Mouse (Mus musculus) stomach, embryonic 15.5 days (tissue): Measurements from ENCODE around the gene Parg. TPM values are rescaled to one million over a fixed set of nuclear protein-coding genes. Genes with fewer than 3 reads are reported as not detected.
A peak's percentile ranks its signal among the peaks of the same experiment; 100 is the strongest.
"Not testable (repeated sequence)": the region's sequence is repeated elsewhere in the genome, so short reads cannot be mapped to it uniquely, and the experiment has no call there.

Source experiments
- ATAC-seq: fragments of 200-750 bp; cut with Nextera tagmentation; 2 replicates; pipeline ENCODE4 v1.8.0; 2017; ENCODE audit warnings: low read depth, moderate number of reproducible peaks, moderate TSS enrichment; ENCODE audit not compliant: insufficient read depth, low FRiP score
- H3K27ac ChIP-seq: fragments of 300-500 bp; sonication (generic); 2 replicates; pipeline ENCODE4 v1.5.1; 2015; ENCODE audit warnings: mild to moderate bottlenecking, inconsistent platforms
- H3K27me3 ChIP-seq: fragments of 300-500 bp; sonication (generic); replicated peaks from 2 replicates; pipeline ENCODE4 v1.6.1; 2015; ENCODE audit warnings: inconsistent platforms
- H3K36me3 ChIP-seq: fragments of 300-500 bp; sonication (generic); 2 replicates; pipeline ENCODE4 v1.6.1; 2015; ENCODE audit warnings: inconsistent platforms
- H3K4me1 ChIP-seq: fragments of 300-500 bp; sonication (generic); 2 replicates; pipeline ENCODE4 v1.6.1; 2015; ENCODE audit warnings: inconsistent platforms
- H3K4me2 ChIP-seq: fragments of 300-500 bp; sonication (generic); 2 replicates; pipeline ENCODE4 v1.6.1; 2015; ENCODE audit warnings: mild to moderate bottlenecking, inconsistent platforms
- H3K4me3 ChIP-seq: fragments of 300-500 bp; sonication (generic); replicated peaks from 2 replicates; pipeline ENCODE4 v1.5.1; 2015; ENCODE audit warnings: inconsistent platforms
- H3K9ac ChIP-seq: fragments of 300-500 bp; sonication (generic); 2 replicates; pipeline ENCODE4 v1.6.1; 2015; ENCODE audit warnings: inconsistent platforms
- H3K9me3 ChIP-seq: fragments of 300-500 bp; sonication (generic); 2 replicates; pipeline ENCODE4 v1.6.1; 2016; ENCODE audit warnings: inconsistent platforms
- WGBS: fragments of 180-500 bp; shearing (Covaris S2); methylation state at CpG from one replicate; pipeline ENCODE4 v1.1.7; 2015; 5-methylcytosine and 5-hydroxymethylcytosine counted together
- polyA plus RNA-seq: library from polyadenylated mRNA; unstranded; fragments of >200 nt; fragmentation: Nextera tagmentation; extraction: Ambion mirVana; gene quantifications from 2 replicates; pipeline ENCODE4 v1.2.1, GENCODE M21; 2015

Gene Parg
- polyA plus RNA-seq, 1 experiment from 2014 or later, result 41.6 TPM

- ATAC-seq, result no peak
- Histone ChIP-seq H3K27me3 (no peaks in the 10 kb centered on the region), H3K4me1 (peaks cover 23% of the 10 kb centered on the region), H3K4me2 (peak overlapping the region; percentile 81), H3K4me3 (no peak overlapping the region; the same call in 1 of the 2 replicates), H3K9me3 (no peaks in the 10 kb centered on the region), H3K27ac (peak overlapping the region; percentile 89), H3K9ac (no peak overlapping the region), H3K36me3 (no peaks in the 10 kb centered on the region)
- WGBS, result 54% methylated on average over 8 of the region's 8 CpGs
These were observed 37.3 kb upstream of the Parg start for GRCm38 (mm10) chr14:32164173-32165051.

DNA sequence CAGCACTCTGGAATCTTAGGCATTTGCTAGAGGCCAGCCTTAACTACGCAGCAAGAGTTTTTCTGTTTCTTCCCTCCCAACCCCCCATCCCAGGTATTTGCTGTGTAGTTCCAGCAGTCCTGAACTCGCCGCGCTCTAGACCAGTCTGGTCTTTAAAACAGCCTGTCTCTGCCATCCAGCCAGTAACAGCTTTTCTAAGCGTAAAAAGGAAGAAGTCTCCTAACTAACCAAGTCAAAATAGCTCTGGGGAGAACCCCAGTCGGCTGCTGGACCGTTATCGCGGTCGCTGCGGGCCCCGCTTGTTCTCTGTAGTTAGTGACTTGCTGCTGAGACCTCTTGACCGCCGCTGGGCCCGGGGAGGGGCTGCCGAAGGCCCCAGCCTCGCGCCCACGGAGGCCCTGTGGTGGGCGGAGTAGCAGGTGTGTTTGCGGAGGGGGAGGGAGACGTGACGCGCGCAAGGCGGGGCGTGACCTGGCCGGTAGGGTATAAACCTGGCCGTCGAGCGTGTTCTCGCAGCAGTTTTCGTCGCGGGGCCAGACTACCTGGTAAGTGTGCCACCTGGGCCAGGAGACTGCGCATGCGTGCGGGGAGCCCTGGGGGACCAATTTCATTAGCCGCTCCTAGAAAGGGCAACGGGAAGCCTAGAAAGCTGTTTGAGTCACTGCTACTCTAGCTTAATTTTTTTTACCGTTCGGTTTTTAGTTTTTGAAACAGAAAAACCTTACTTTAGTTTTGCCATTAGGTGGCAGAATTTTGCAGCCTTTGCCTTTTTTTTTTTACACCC is 36.3 kb upstream of the Parg start:
- H3K4me3 ChIP-seq, result peak overlapping the region; percentile 46
- H3K9me3 ChIP-seq, result no peaks in the 10 kb centered on the region
- peak overlapping the region; percentile 89 for H3K27ac ChIP-seq
- peaks cover 23% of the 10 kb centered on the region for H3K4me1 ChIP-seq
- no peak overlapping the region for H3K9ac ChIP-seq
- under 1% methylated on average over 42 of the region's 42 CpGs for WGBS
- ATAC-seq, result peak; percentile 83
- no peaks in the 10 kb centered on the region for H3K27me3 ChIP-seq
- H3K4me2 ChIP-seq, result peak overlapping the region; percentile 81
- no peaks in the 10 kb centered on the region for H3K36me3 ChIP-seq

DNA sequence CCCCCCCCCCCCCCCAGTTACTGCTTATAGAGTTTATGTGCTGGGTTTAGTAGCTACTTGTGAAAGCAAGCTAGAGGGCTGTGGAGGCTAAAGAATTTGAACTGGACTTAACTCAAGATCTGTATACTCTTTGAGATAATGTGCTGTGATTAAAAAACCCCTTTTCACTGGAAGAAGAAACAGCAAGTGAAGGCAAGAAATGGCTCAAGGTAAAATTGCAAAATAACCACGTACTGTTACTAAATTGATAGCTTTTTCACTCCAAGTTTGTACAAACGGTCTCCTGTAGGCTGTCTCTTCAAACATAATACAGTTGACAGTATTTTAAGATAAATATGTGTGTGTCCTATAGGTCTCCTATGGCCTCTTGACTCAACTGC is 35.7 kb upstream of the Parg start:
- Histone ChIP-seq H3K4me2 (peak overlapping the region; percentile 81), H3K27me3 (no peaks in the 10 kb centered on the region), H3K27ac (no peak overlapping the region; the same call in 1 of the 2 replicates), H3K4me1 (peaks cover 18% of the 10 kb centered on the region; the same call in 1 of the 2 replicates), H3K4me3 (peak overlapping the region; percentile 46), H3K9ac (no peak overlapping the region), H3K9me3 (no peaks in the 10 kb centered on the region), H3K36me3 (no peaks in the 10 kb centered on the region)
- 43% methylated on average over 2 of the region's 2 CpGs for WGBS
- no peak for ATAC-seq

DNA sequence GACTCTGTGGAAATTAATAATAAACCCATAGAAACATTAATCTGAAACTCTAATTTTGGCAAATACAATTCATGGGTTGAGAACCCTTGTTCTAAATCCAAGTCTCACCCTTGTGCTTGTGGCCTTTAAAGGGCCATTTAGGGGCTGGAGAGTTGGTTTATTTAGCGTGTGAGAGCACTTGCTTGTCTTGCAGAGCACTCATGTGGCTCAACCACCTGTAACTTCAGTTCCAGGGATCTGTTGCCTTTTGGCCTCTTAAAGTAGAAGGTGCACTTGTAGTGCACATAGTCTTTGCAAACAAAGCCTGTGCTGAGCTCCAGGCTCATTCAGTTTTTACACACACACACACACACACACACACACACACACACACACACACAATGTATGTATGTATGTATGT is 34.9 kb upstream of the Parg start:
- Histone ChIP-seq H3K9ac (no peak overlapping the region), H3K4me2 (peak overlapping the region; percentile 81; the same call in 1 of the 2 replicates), H3K4me3 (peak overlapping the region; percentile 46), H3K36me3 (no peaks in the 10 kb centered on the region), H3K27me3 (no peaks in the 10 kb centered on the region), H3K4me1 (peaks cover 16% of the 10 kb centered on the region; the same call in 1 of the 2 replicates), H3K27ac (no peak overlapping the region), H3K9me3 (no peaks in the 10 kb centered on the region)
- WGBS, result 63% methylated on average over 1 of the region's 1 CpGs
- no peak for ATAC-seq

GRCm38 (mm10) chr14:32167326-32167725 is 34.4 kb upstream of the Parg start:
- no peak for ATAC-seq
- no peak overlapping the region for H3K27ac ChIP-seq
- 72% methylated on average over 5 of the region's 5 CpGs for WGBS
- H3K9me3 ChIP-seq, result no peaks in the 10 kb centered on the region
- peaks cover 16% of the 10 kb centered on the region; the same call in 1 of the 2 replicates for H3K4me1 ChIP-seq
- H3K9ac ChIP-seq, result no peak overlapping the region
- no peaks in the 10 kb centered on the region for H3K27me3 ChIP-seq
- H3K4me3 ChIP-seq, result peak overlapping the region; percentile 46
- H3K36me3 ChIP-seq, result no peaks in the 10 kb centered on the region
- H3K4me2 ChIP-seq, result peak overlapping the region; percentile 81

DNA sequence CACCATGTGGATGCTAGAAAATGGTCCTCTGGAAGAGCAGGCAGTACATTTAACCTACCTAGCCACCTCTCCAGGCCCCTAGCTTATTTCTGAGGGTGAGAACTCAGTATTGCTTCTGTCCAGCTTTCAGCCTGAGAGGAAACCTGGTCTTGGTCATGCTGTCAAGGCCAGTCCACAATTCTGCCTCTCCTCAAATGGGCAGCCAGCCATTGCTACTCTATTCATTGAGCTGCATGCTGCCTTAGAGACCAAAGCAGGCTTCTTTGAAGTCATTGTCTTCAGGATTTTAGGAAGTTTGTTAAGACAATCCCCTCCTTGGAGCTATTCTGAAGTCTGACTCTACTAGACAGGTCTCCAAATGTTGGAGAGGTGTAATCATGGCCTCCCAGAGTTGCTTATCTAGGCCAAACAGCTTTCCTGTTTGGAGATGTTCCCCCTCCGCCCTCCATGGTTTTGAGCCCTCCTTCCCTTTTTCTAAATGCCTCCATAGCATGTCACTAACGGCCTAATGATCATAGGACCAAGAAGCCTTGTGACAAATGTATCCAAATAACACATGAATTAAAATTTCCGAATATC is 33.0 kb upstream of the Parg start:
- no peak overlapping the region for H3K9ac ChIP-seq
- peak; percentile 75 for ATAC-seq
- H3K4me2 ChIP-seq, result 0 out of 2 replicates have a peak overlapping the region, but pooled peaks have one; percentile 9
- H3K27ac ChIP-seq, result peak overlapping the region; percentile 28; the same call in 1 of the 2 replicates
- no peaks in the 10 kb centered on the region for H3K27me3 ChIP-seq
- H3K36me3 ChIP-seq, result peaks cover 7% of the 10 kb centered on the region; the same call in 1 of the 2 replicates
- 75% methylated on average over 3 of the region's 3 CpGs for WGBS
- no peak overlapping the region for H3K4me3 ChIP-seq
- peaks cover 10% of the 10 kb centered on the region; the same call in 1 of the 2 replicates for H3K4me1 ChIP-seq
- H3K9me3 ChIP-seq, result no peaks in the 10 kb centered on the region

GRCm38 (mm10) chr14:32170137-32170536 is 31.6 kb upstream of the Parg start:
- no peak for ATAC-seq
- H3K27ac ChIP-seq, result no peak overlapping the region
- H3K9me3 ChIP-seq, result no peaks in the 10 kb centered on the region
- H3K4me1 ChIP-seq, result peaks cover 6% of the 10 kb centered on the region; the same call in 1 of the 2 replicates
- no peak overlapping the region for H3K4me3 ChIP-seq
- no peak overlapping the region for H3K9ac ChIP-seq
- H3K36me3 ChIP-seq, result peaks cover 11% of the 10 kb centered on the region; the same call in 1 of the 2 replicates
- no peak overlapping the region for H3K4me2 ChIP-seq
- 90% methylated on average over 4 of the region's 4 CpGs for WGBS
- no peaks in the 10 kb centered on the region for H3K27me3 ChIP-seq

GRCm38 (mm10) chr14:32175310-32175709 is 26.4 kb upstream of the Parg start:
- H3K9me3 ChIP-seq, result no peaks in the 10 kb centered on the region
- no peak overlapping the region for H3K4me2 ChIP-seq
- H3K4me3 ChIP-seq, result no peak overlapping the region
- H3K9ac ChIP-seq, result no peak overlapping the region
- H3K27ac ChIP-seq, result no peak overlapping the region
- ATAC-seq, result no peak
- 84% methylated on average over 2 of the region's 2 CpGs for WGBS
- H3K36me3 ChIP-seq, result peaks cover 22% of the 10 kb centered on the region
- no peaks in the 10 kb centered on the region for H3K4me1 ChIP-seq
- H3K27me3 ChIP-seq, result no peaks in the 10 kb centered on the region

- not testable (repeated sequence) for H3K4me3 ChIP-seq, H3K27ac ChIP-seq, H3K27me3 ChIP-seq, H3K4me2 ChIP-seq, H3K9me3 ChIP-seq, ATAC-seq, H3K4me1 ChIP-seq, H3K9ac ChIP-seq
- H3K36me3 ChIP-seq, result peaks cover 26% of the 10 kb centered on the region
- 87% methylated on average over 5 of the region's 5 CpGs for WGBS
These were observed 25.2 kb upstream of the Parg start for GRCm38 (mm10) chr14:32176590-32176989.

DNA sequence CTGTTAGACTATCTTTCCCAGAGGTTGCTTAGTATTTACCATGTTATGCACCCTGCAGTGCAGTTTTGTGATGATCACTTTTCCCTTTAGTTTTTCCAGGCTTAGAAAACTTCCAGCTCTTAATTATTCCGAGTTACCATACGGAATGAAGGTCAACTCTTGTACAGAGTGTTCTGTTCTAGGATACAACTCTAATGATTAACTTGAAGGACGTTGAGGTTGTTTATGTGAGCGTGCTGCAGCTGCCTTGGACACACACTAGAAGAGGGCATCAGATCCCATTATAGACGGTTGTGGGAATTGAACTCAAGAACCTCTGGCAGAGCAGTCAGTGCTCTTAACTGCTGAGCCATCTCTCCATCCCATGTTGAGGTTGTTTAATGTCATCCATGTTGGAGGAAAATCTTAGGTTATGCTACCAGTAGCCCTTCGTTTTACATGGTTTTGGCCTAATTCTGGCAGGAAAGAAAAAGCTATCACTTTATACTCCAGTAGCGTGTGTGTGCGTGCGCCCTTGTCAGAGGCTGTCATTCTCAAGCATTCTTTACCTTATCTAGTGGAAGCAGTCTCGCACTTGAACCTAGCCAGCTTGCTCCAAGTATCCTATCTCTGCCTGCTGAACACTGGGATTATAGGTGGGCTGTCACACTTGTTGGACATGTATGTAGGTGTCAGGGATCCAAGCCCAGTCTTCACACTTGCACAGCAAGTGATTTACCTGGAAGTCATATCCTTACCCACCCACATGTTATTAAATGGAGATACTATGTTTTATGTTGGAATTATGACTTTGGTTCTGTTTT is 22.2 kb upstream of the Parg start:
- Histone ChIP-seq H3K9me3 (no peaks in the 10 kb centered on the region), H3K9ac (no peak overlapping the region), H3K4me3 (no peak overlapping the region), H3K4me2 (no peak overlapping the region), H3K27me3 (no peaks in the 10 kb centered on the region), H3K36me3 (peaks cover 29% of the 10 kb centered on the region), H3K4me1 (no peaks in the 10 kb centered on the region), H3K27ac (no peak overlapping the region)
- 88% methylated on average over 10 of the region's 10 CpGs for WGBS
- no peak for ATAC-seq

DNA sequence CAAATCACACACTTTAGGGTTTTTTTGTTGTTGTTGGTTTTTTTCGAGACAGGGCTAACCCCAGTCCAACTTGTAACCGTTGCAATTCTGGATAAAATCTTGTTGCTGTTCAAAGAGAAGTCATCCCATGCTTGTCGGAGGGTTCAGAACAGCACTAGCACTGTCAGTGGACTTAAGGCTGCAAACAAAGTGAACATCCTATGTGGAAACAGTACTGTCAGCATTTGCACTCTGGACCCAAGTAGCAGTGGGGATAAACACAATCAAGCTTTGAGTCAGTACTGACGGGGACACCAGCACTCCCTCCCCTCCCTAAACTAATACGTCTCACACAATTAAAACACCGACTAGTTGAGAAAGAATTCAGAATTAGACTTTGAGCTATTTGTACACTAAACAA is 20.9 kb upstream of the Parg start:
- H3K9me3 ChIP-seq, result no peaks in the 10 kb centered on the region
- H3K9ac ChIP-seq, result no peak overlapping the region
- H3K27me3 ChIP-seq, result no peaks in the 10 kb centered on the region
- H3K4me1 ChIP-seq, result no peaks in the 10 kb centered on the region
- no peak overlapping the region for H3K4me3 ChIP-seq
- 87% methylated on average over 6 of the region's 6 CpGs for WGBS
- ATAC-seq, result no peak
- H3K27ac ChIP-seq, result no peak overlapping the region
- H3K4me2 ChIP-seq, result no peak overlapping the region
- peaks cover 26% of the 10 kb centered on the region for H3K36me3 ChIP-seq
